Mouse (Mus musculus): ENCODE measurements around the gene Hist1h1d.

- no peak for TF ChIP-seq CTCF (IDR thresholded peaks at IDR 0.05 in 2 of 3, conservative IDR thresholded peaks at IDR 0.05 in 1 of 3; ENCODE audit: control insufficient read depth in 1 of 3, insufficient read depth in 1 of 3, low read depth in 2 of 3, low read length in 3 of 3, poor library complexity in 1 of 3, severe bottlenecking in 1 of 3)
- no peak for TF ChIP-seq ZNF384 (IDR thresholded peaks at IDR 0.05; ENCODE audit: low read depth, low read length)
- no peak for TF ChIP-seq HCFC1 (IDR thresholded peaks at IDR 0.05; ENCODE audit: low read depth, low read length)
- no peak for TF ChIP-seq E2F4 (IDR thresholded peaks at IDR 0.05; ENCODE audit: borderline replicate concordance, low read depth, low read length)
Observed at GRCm38 (mm10) chr13:23603182-23603699, 50.2 kb downstream of the Hist1h1d start.
